Comparison of ENCODE assay signal across 25 mouse cellular contexts in the genomic region with DNA sequence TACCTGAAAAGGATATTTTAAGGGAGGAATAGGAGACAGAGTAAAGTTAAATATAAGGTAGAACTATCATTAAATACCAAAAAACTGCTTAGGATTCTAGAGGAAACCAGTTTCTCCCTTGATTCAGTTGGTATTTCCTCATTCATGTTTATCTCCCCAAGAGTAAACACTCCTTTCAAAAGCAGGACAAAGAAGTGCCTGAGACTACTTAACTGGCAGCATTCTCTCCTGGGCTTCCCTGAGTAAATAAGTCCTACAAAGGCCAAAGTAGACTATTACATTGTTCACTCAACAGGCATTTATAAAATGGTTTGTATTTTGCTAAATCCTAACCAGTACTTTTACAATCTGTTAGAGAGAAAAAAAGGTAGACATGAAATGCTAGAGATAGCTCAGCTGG. TPM values are rescaled to one million over a fixed set of nuclear protein-coding genes. Genes with fewer than 3 reads are reported as not detected.
DNase-seq lines count a peak whose midpoint lies in the region; ATAC-seq and TF ChIP-seq lines count a peak whose summit lies in the region.
"Had no signal": no experiment of that assay in that cellular context is flagged by ENCODE, and none has a peak within 500 bp of the region (broad histone marks: within the 10 kb centered on the region; RNA-seq: fewer than 3 reads in every experiment).

No protein-coding gene starts in this region.

- H3K27ac ChIP-seq in forebrain, embryonic 10.5 days: peak overlapping the region; percentile 60
- H3K27ac ChIP-seq in forebrain, embryonic 12.5 days: no peak overlapping the region
- no peak overlapping the region for H3K27ac ChIP-seq in liver, adult 2 months (replicated peaks; ENCODE audit: insufficient read depth, low read depth, low read length)
- H3K27ac ChIP-seq in liver, postnatal 0 days (ENCODE audit: low read depth): no peak overlapping the region
- peak overlapping the region; percentile 28; the same call in 1 of the 2 replicates for H3K27ac ChIP-seq in ES-Bruce4 (ENCODE audit: insufficient read depth, low read length)
- H3K27ac ChIP-seq in thymus, adult 2 months (ENCODE audit: control insufficient read depth, insufficient read depth, low read length): no peak overlapping the region
- no peak overlapping the region for H3K27ac ChIP-seq in limb, embryonic 10.5 days
- H3K27ac ChIP-seq: embryonic facial prominence, embryonic 12.5 days; heart, embryonic 15.5 days; hindbrain, embryonic 14.5 days; left cerebral cortex, adult 2 months; liver, embryonic 13.5 days; lung, embryonic 15.5 days had no signal

- no peak for TF ChIP-seq POLR2A in liver, adult 2 months (IDR thresholded peaks at IDR 0.05; ENCODE audit: extremely low read depth, insufficient read depth, low read length)
- no peak for TF ChIP-seq POLR2A in ES-Bruce4 (IDR thresholded peaks at IDR 0.05; ENCODE audit: insufficient read depth, low read length)
- no peak for TF ChIP-seq POLR2A in thymus, adult 2 months (IDR thresholded peaks at IDR 0.05; ENCODE audit: control insufficient read depth, extremely low read depth, insufficient read depth, low read length, poor library complexity)

- ATAC-seq in forebrain, embryonic 12.5 days (ENCODE audit: low FRiP score): no peak
- no peak for ATAC-seq in liver, postnatal 0 days
- ATAC-seq: forebrain, embryonic 16.5 days; intestine, postnatal 0 days; midbrain, embryonic 16.5 days had no signal

- TF ChIP-seq EP300 in liver, postnatal 0 days (IDR thresholded peaks at IDR 0.05; ENCODE audit: low read depth): no peak
- TF ChIP-seq EP300 in ES-Bruce4 (IDR thresholded peaks at IDR 0.05; ENCODE audit: insufficient read depth, low read depth, low read length): no peak

- no peak for DNase-seq in forebrain, embryonic 10.5 days (ENCODE audit: extremely low spot score, low spot score)
- peak; percentile 47 for DNase-seq in liver, adult 2 months (ENCODE audit: extremely low read depth, low read depth, low spot score)
- DNase-seq in liver, postnatal 0 days: no peak
- DNase-seq in ZHBTc4 (ENCODE audit: low read depth, low spot score): peak; percentile 74
- no peak for DNase-seq in thymus, adult 2 months
- no peak for DNase-seq in limb, embryonic 10.5 days (ENCODE audit: low spot score)
- DNase-seq: adrenal gland, postnatal 10 days; cerebellum, adult 8-10 months; cerebellum, postnatal 25 days; heart, postnatal 4 days; liver, embryonic 13.5 days; right cerebral cortex, adult 18-20 months; right cerebral cortex, postnatal 4 days; thymus, postnatal 14 days had no signal

- no peaks in the 10 kb centered on the region for H3K27me3 ChIP-seq in forebrain, embryonic 10.5 days (ENCODE audit: poor library complexity, severe bottlenecking)
- H3K27me3 ChIP-seq in forebrain, embryonic 12.5 days: no peaks in the 10 kb centered on the region
- no peaks in the 10 kb centered on the region for H3K27me3 ChIP-seq in liver, adult 2 months (ENCODE audit: control insufficient read depth, insufficient read depth, low read length)
- H3K27me3 ChIP-seq in liver, postnatal 0 days (ENCODE audit: insufficient read depth, low read length): no peaks in the 10 kb centered on the region
- H3K27me3 ChIP-seq in ES-Bruce4 (ENCODE audit: control insufficient read depth, insufficient read depth, low read length, poor library complexity, severe bottlenecking): no peaks in the 10 kb centered on the region
- H3K27me3 ChIP-seq in thymus, adult 2 months (ENCODE audit: control insufficient read depth, insufficient read depth, low read length): no peaks in the 10 kb centered on the region
- H3K27me3 ChIP-seq in limb, embryonic 10.5 days (ENCODE audit: low read depth, poor library complexity, severe bottlenecking): no peaks in the 10 kb centered on the region
- H3K27me3 ChIP-seq: embryonic facial prominence, embryonic 12.5 days; heart, embryonic 15.5 days; liver, embryonic 13.5 days; lung, embryonic 15.5 days had no signal

- no peaks in the 10 kb centered on the region for H3K79me2 ChIP-seq in liver, adult 2 months (ENCODE audit: control insufficient read depth, insufficient read depth, low read length)

- H3K9ac ChIP-seq in forebrain, embryonic 12.5 days: no peak overlapping the region
- no peak overlapping the region for H3K9ac ChIP-seq in liver, adult 2 months (ENCODE audit: low read depth, low read length)
- H3K9ac ChIP-seq in liver, postnatal 0 days (replicated peaks): no peak overlapping the region
- no peak overlapping the region for H3K9ac ChIP-seq in ES-Bruce4 (ENCODE audit: low read depth, poor library complexity, severe bottlenecking)
- H3K9ac ChIP-seq: embryonic facial prominence, embryonic 12.5 days; heart, embryonic 15.5 days; hindbrain, embryonic 14.5 days; liver, embryonic 13.5 days; lung, embryonic 15.5 days had no signal

- 0 out of 2 replicates have a peak, but pooled peaks cover 11% of the 10 kb centered on the region for H3K36me3 ChIP-seq in forebrain, embryonic 10.5 days (replicated peaks)
- no peaks in the 10 kb centered on the region for H3K36me3 ChIP-seq in forebrain, embryonic 12.5 days (replicated peaks)
- H3K36me3 ChIP-seq in liver, adult 2 months (ENCODE audit: control insufficient read depth, insufficient read depth, low read length): no peaks in the 10 kb centered on the region
- no peaks in the 10 kb centered on the region; the same call in 1 of the 2 replicates for H3K36me3 ChIP-seq in liver, postnatal 0 days (replicated peaks; ENCODE audit: insufficient read depth, low read length)
- H3K36me3 ChIP-seq in ES-Bruce4 (ENCODE audit: control insufficient read depth, insufficient read depth, low read length, poor library complexity, severe bottlenecking): no peaks in the 10 kb centered on the region
- no peaks in the 10 kb centered on the region for H3K36me3 ChIP-seq in thymus, adult 2 months (ENCODE audit: control insufficient read depth, insufficient read depth, low read length)
- H3K36me3 ChIP-seq in limb, embryonic 10.5 days: no peaks in the 10 kb centered on the region
- H3K36me3 ChIP-seq: embryonic facial prominence, embryonic 12.5 days; heart, embryonic 15.5 days; liver, embryonic 13.5 days; lung, embryonic 15.5 days had no signal

- no peak overlapping the region for H3K4me2 ChIP-seq in forebrain, embryonic 12.5 days
- H3K4me2 ChIP-seq in liver, postnatal 0 days (ENCODE audit: low read depth, low read length): no peak overlapping the region
- H3K4me2 ChIP-seq: embryonic facial prominence, embryonic 12.5 days; heart, embryonic 15.5 days; liver, embryonic 13.5 days; lung, embryonic 15.5 days; midbrain, embryonic 11.5 days had no signal

- H3K4me3 ChIP-seq in forebrain, embryonic 10.5 days: no peak overlapping the region
- no peak overlapping the region for H3K4me3 ChIP-seq in forebrain, embryonic 12.5 days (replicated peaks)
- no peak overlapping the region for H3K4me3 ChIP-seq in liver, adult 2 months (ENCODE audit: insufficient read depth, low read depth, low read length)
- H3K4me3 ChIP-seq in liver, postnatal 0 days (ENCODE audit: low read depth, low read length): no peak overlapping the region
- H3K4me3 ChIP-seq in ES-Bruce4 (ENCODE audit: low read depth, low read length): no peak overlapping the region
- no peak overlapping the region for H3K4me3 ChIP-seq in thymus, adult 2 months (ENCODE audit: control insufficient read depth, insufficient read depth, low read length)
- H3K4me3 ChIP-seq in limb, embryonic 10.5 days: no peak overlapping the region
- H3K4me3 ChIP-seq: embryonic facial prominence, embryonic 12.5 days; heart, embryonic 15.5 days; left cerebral cortex, adult 2 months; liver, embryonic 13.5 days; lung, embryonic 15.5 days had no signal

- H3K4me1 ChIP-seq in forebrain, embryonic 10.5 days: peaks cover 36% of the 10 kb centered on the region
- H3K4me1 ChIP-seq in forebrain, embryonic 12.5 days: peaks cover 10% of the 10 kb centered on the region
- H3K4me1 ChIP-seq in liver, adult 2 months (ENCODE audit: control insufficient read depth, insufficient read depth, low read length): peaks cover 4% of the 10 kb centered on the region; the same call in 1 of the 2 replicates
- no peaks in the 10 kb centered on the region for H3K4me1 ChIP-seq in liver, postnatal 0 days (ENCODE audit: insufficient read depth)
- H3K4me1 ChIP-seq in ES-Bruce4 (ENCODE audit: control insufficient read depth, insufficient read depth, low read length): no peaks in the 10 kb centered on the region
- H3K4me1 ChIP-seq in thymus, adult 2 months (replicated peaks; ENCODE audit: control insufficient read depth, insufficient read depth, low read length): no peaks in the 10 kb centered on the region
- 0 out of 2 replicates have a peak, but pooled peaks cover 4% of the 10 kb centered on the region for H3K4me1 ChIP-seq in limb, embryonic 10.5 days

- H3K9me3 ChIP-seq in forebrain, embryonic 10.5 days: no peaks in the 10 kb centered on the region
- no peaks in the 10 kb centered on the region for H3K9me3 ChIP-seq in forebrain, embryonic 12.5 days
- no peaks in the 10 kb centered on the region for H3K9me3 ChIP-seq in liver, postnatal 0 days (ENCODE audit: low read length)
- no peaks in the 10 kb centered on the region for H3K9me3 ChIP-seq in ES-Bruce4 (replicated peaks; ENCODE audit: control insufficient read depth, insufficient read depth, low read length, poor library complexity, severe bottlenecking)
- H3K9me3 ChIP-seq in limb, embryonic 10.5 days (replicated peaks): no peaks in the 10 kb centered on the region
- H3K9me3 ChIP-seq: embryonic facial prominence, embryonic 12.5 days; heart, embryonic 15.5 days; liver, embryonic 13.5 days; lung, embryonic 15.5 days had no signal

- no peak for TF ChIP-seq CTCF in liver, adult 2 months (IDR thresholded peaks at IDR 0.05; ENCODE audit: low read depth, low read length)
- TF ChIP-seq CTCF in liver, postnatal 0 days (IDR thresholded peaks at IDR 0.05; ENCODE audit: low read depth): no peak
- TF ChIP-seq CTCF in ES-Bruce4 (IDR thresholded peaks at IDR 0.05; ENCODE audit: low read depth, low read length): no peak
- TF ChIP-seq CTCF in thymus, adult 2 months (IDR thresholded peaks at IDR 0.05; ENCODE audit: borderline replicate concordance, control insufficient read depth, extremely low read depth, insufficient read depth, low read length, poor library complexity): no peak

RNA-seq across cellular contexts. Expression of gene Sik2, which starts 22.2 kb away (rescaled TPM):
- polyA plus RNA-seq in forebrain, embryonic 10.5 days (2016; fragmentation: Nextera tagmentation; extraction: Ambion mirVana): 18.2 and 19.2 TPM in 2 replicates
- polyA plus RNA-seq in forebrain, embryonic 12.5 days (2016; fragmentation: Nextera tagmentation; extraction: Ambion mirVana): 14.9 and 16.2 TPM in 2 replicates
- total RNA-seq in liver, adult 2 months (2014; rRNA removed): 8.5 and 8.7 TPM in 2 replicates
- polyA plus RNA-seq in liver, adult 2 months (2012; rRNA removed): 6.3 and 6.4 TPM in 2 replicates
- 4.0 and 5.3 TPM in 2 replicates for polyA plus RNA-seq in liver, postnatal 0 days (2015; fragmentation: Nextera tagmentation; extraction: Ambion mirVana)
- 13.5 and 14.9 TPM in 2 replicates for polyA plus RNA-seq in ES-Bruce4 (2011; ENCODE audit: insufficient read depth, insufficient read length, low read depth, missing spikeins)
- 30.5 and 34.6 TPM in 2 replicates for polyA plus RNA-seq in thymus, adult 2 months (2012; rRNA removed)
- 13.2 and 16.7 TPM in 2 replicates for polyA plus RNA-seq in limb, embryonic 10.5 days (2016; fragmentation: Nextera tagmentation; extraction: Ambion mirVana)

Comparison
In these comparisons a context has a peak if more than half of its experiments do, and no peak if none do; other contexts are left out.
1. DNase-seq: peak in liver, adult 2 months (single experiment) and ZHBTc4 (single experiment); none in forebrain, embryonic 10.5 days (single experiment), liver, postnatal 0 days (single experiment), thymus, adult 2 months (single experiment) and limb, embryonic 10.5 days (single experiment).
2. H3K27ac ChIP-seq: peak in forebrain, embryonic 10.5 days (single experiment) and ES-Bruce4 (single experiment); none in forebrain, embryonic 12.5 days (single experiment), liver, adult 2 months (single experiment), liver, postnatal 0 days (single experiment), thymus, adult 2 months (single experiment) and limb, embryonic 10.5 days (single experiment).